Mouse (Mus musculus) liver, embryonic 14.5 days (tissue): ENCODE measurements at regions not wholly inside any gene's neighbourhood (a gene's known extent, or its start where the extent isn't known, plus 50 kb on each side); places are given as distances from the start of the nearest gene placed in this dataset.

Source experiments
- ATAC-seq: fragments of 200-750 bp; cut with Nextera tagmentation; 2 replicates; pipeline ENCODE4 v1.8.0; 2017; ENCODE audit warnings: moderate number of reproducible peaks, mild to moderate bottlenecking, moderate library complexity; ENCODE audit not compliant: insufficient read depth
- DNase-seq, 3 experiments: peaks; one replicate each; pipeline ENCODE4 v3.0.0-alpha.2; 2012 to 2013; ENCODE audit warnings: low read depth in 3 of 3, low spot score in 3 of 3
- H3K27ac ChIP-seq: fragments of 300-500 bp; sonication (generic); 2 replicates; pipeline ENCODE4 v1.5.1; 2014; ENCODE audit warnings: moderate library complexity, mild to moderate bottlenecking, control low read depth, inconsistent platforms
- H3K27me3 ChIP-seq: fragments of 300-500 bp; sonication (generic); 2 replicates; pipeline ENCODE4 v1.6.1; 2014; ENCODE audit warnings: mild to moderate bottlenecking, low read length, moderate library complexity; ENCODE audit not compliant: control insufficient read depth, insufficient read depth
- H3K36me3 ChIP-seq: fragments of 300-500 bp; sonication (generic); replicated peaks from 2 replicates; pipeline ENCODE4 v1.6.1; 2014; ENCODE audit warnings: low read depth; ENCODE audit not compliant: control insufficient read depth, insufficient read depth
- H3K4me1 ChIP-seq, 2 experiments: fragments of 200-500 bp in 1 of 2; fragments of 300-500 bp in 1 of 2; sonication (generic) in 1 of 2; replicated peaks; 2 replicates each; pipeline ENCODE4 v1.6.1; 2012 to 2014; ENCODE audit warnings: antibody characterized with exemption in 1 of 2, inconsistent platforms in 1 of 2, low read length in 1 of 2; ENCODE audit not compliant: control insufficient read depth in 2 of 2, insufficient read depth in 2 of 2
- H3K4me2 ChIP-seq: fragments of 300-500 bp; sonication (generic); 2 replicates; pipeline ENCODE4 v1.6.1; 2014; ENCODE audit warnings: low read depth, mild to moderate bottlenecking, control low read depth, moderate library complexity
- H3K4me3 ChIP-seq, 2 experiments: fragments of 200-500 bp in 1 of 2; fragments of 300-500 bp in 1 of 2; sonication (generic) in 1 of 2; 2 replicates each; pipeline ENCODE4 v1.5.1; 2012 to 2014; ENCODE audit warnings: low read depth in 2 of 2, low read length in 2 of 2, mild to moderate bottlenecking in 2 of 2, control low read depth in 1 of 2, inconsistent platforms in 1 of 2, moderate library complexity in 1 of 2; ENCODE audit not compliant: insufficient read depth in 1 of 2
- H3K9ac ChIP-seq: fragments of 300-500 bp; sonication (generic); replicated peaks from 2 replicates; pipeline ENCODE4 v1.6.1; 2014; ENCODE audit warnings: mild to moderate bottlenecking, control low read depth, moderate library complexity
- H3K9me3 ChIP-seq: fragments of 300-500 bp; sonication (generic); 2 replicates; pipeline ENCODE4 v1.6.1; 2016; ENCODE audit warnings: low read length, mixed read lengths; ENCODE audit not compliant: control insufficient read depth
- CTCF ChIP-seq: IDR thresholded peaks from 2 replicates; pipeline ENCODE4 v1.5.1; 2016; ENCODE audit warnings: antibody characterized with exemption, low read depth, control low read depth
- EP300 ChIP-seq: IDR thresholded peaks from 2 replicates; pipeline ENCODE4 v1.6.1; 2016; ENCODE audit warnings: antibody characterized with exemption, low read depth
- WGBS: fragments of 180-500 bp; shearing (Covaris S2); extraction: QIAGEN DNeasy Blood & Tissue Kit; methylation state at CpG from one replicate; pipeline ENCODE4 v1.1.7; 2014; ENCODE audit not compliant: insufficient replicate concordance; 5-methylcytosine and 5-hydroxymethylcytosine counted together

DNA sequence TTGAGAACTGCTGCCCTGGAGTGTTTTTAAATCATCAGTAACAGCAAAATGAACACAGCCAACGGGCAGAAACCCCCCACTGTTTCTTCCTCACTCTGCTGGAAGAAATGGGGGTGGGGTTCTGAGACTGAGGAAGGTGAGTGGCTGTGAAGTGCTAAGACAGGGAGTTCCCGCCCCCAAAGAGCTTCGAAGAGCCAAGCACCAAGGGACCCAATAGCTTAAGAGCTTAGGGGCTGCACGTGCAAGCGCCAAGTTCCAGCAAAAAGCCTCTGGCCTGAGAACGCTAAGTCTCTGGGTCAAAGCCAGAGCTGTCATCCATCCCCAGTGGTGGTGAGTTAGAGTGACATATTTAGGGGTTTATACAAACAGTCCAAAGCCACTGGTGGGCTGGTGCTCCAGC, 55.1 kb upstream of the Pcbd1 start:
- H3K27ac ChIP-seq = no peak overlapping the region
- H3K4me1 ChIP-seq = no peaks in the 10 kb centered on the region
- TF ChIP-seq CTCF (no peak), EP300 (no peak)
- no peak overlapping the region for H3K4me2 ChIP-seq
- ATAC-seq (no peak), DNase-seq (no peak)
- no peaks in the 10 kb centered on the region for H3K36me3 ChIP-seq
- no peak overlapping the region for H3K4me3 ChIP-seq
- no peaks in the 10 kb centered on the region for H3K9me3 ChIP-seq
- no peaks in the 10 kb centered on the region for H3K27me3 ChIP-seq
- 32% methylated on average over 6 of the region's 6 CpGs for WGBS
- H3K9ac ChIP-seq = no peak overlapping the region

GRCm38 (mm10) chr10:61028598-61028997, 60.5 kb upstream of the Pcbd1 start:
- H3K27ac ChIP-seq = no peak overlapping the region
- DNase-seq (no peak), ATAC-seq (no peak)
- no peak overlapping the region for H3K4me2 ChIP-seq
- H3K36me3 ChIP-seq = no peaks in the 10 kb centered on the region
- TF ChIP-seq EP300 (no peak), CTCF (no peak)
- H3K27me3 ChIP-seq = no peaks in the 10 kb centered on the region
- no peaks in the 10 kb centered on the region for H3K4me1 ChIP-seq
- 60% methylated on average over 5 of the region's 5 CpGs for WGBS
- H3K9me3 ChIP-seq = no peaks in the 10 kb centered on the region
- H3K9ac ChIP-seq = no peak overlapping the region
- no peak overlapping the region for H3K4me3 ChIP-seq

GRCm38 (mm10) chr10:61027215-61027614, 61.9 kb upstream of the Pcbd1 start:
- Histone ChIP-seq H3K4me3 (no peak overlapping the region), H3K4me1 (no peaks in the 10 kb centered on the region), H3K27me3 (no peaks in the 10 kb centered on the region), H3K27ac (no peak overlapping the region), H3K4me2 (no peak overlapping the region), H3K36me3 (no peaks in the 10 kb centered on the region), H3K9me3 (no peaks in the 10 kb centered on the region), H3K9ac (no peak overlapping the region)
- no peak for ATAC-seq
- TF ChIP-seq CTCF (no peak), EP300 (no peak)
- no peak for DNase-seq
- 53% methylated on average over 6 of the region's 6 CpGs for WGBS

GRCm38 (mm10) chr10:61025061-61025460, 64.1 kb upstream of the Pcbd1 start:
- Histone ChIP-seq H3K27ac (no peak overlapping the region), H3K9me3 (no peaks in the 10 kb centered on the region), H3K4me2 (no peak overlapping the region), H3K4me1 (no peaks in the 10 kb centered on the region), H3K36me3 (no peaks in the 10 kb centered on the region), H3K27me3 (no peaks in the 10 kb centered on the region), H3K9ac (no peak overlapping the region), H3K4me3 (no peak overlapping the region)
- ATAC-seq (no peak), DNase-seq (no peak)
- WGBS = 40% methylated on average over 4 of the region's 4 CpGs
- TF ChIP-seq CTCF = no peak
- no peak for TF ChIP-seq EP300

DNA sequence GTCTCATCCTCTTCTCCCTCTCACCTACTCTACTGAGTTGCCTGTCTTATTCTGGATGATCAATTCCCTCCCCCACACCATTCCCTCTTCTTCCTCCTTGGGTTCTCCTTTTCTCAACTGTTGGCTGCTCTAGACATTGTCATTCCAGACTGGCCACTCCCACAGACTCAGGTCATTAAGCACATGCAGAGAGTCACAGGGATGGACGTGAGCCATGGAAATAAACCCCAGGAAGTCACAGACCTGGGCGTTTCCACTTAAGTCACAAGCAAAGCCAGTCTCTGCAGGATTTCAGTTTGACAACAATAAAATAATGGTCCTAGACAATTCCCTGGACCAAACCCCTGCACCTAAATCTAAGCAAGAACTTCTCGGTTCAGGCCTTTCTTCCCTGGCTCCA, 65.0 kb upstream of the Pcbd1 start:
- H3K36me3 ChIP-seq = no peaks in the 10 kb centered on the region
- no peak overlapping the region for H3K4me3 ChIP-seq
- ATAC-seq (no peak), DNase-seq (no peak)
- WGBS = 30% methylated on average over 3 of the region's 3 CpGs
- no peaks in the 10 kb centered on the region for H3K4me1 ChIP-seq
- no peaks in the 10 kb centered on the region for H3K27me3 ChIP-seq
- H3K27ac ChIP-seq = no peak overlapping the region
- no peak overlapping the region for H3K4me2 ChIP-seq
- H3K9me3 ChIP-seq = no peaks in the 10 kb centered on the region
- TF ChIP-seq EP300 = no peak
- no peak for TF ChIP-seq CTCF
- no peak overlapping the region for H3K9ac ChIP-seq
